Mouse (Mus musculus) right cerebral cortex, adult 2 months (tissue): ENCODE results near the gene Gm12886.

Experiments
- DNase-seq, 2 experiments: peaks; one replicate each; pipeline ENCODE4 v3.0.0; 2021 to 2022; ENCODE audit warnings: low spot score in 2 of 2

Gene Gm12886

GRCm38 (mm10) chr4:121422999-121423398 lies at the start of gene Gm12886:
TSS of gene Gm12886 (minus strand) at chr4:121423099.
- no peak for DNase-seq
